Mouse (Mus musculus) embryonic facial prominence, embryonic 11.5 days (tissue): ENCODE results near the gene Palm. TPM values are rescaled to one million over a fixed set of nuclear protein-coding genes. Genes with fewer than 3 reads are reported as not detected.
A peak's percentile ranks its signal among the peaks of the same experiment; 100 is the strongest.

ENCODE experiments used
- ATAC-seq: fragments of 200-750 bp; cut with Nextera tagmentation; replicated peaks from 2 replicates; pipeline ENCODE4 v1.8.0; 2017; ENCODE audit warnings: low read depth; ENCODE audit not compliant: insufficient number of reproducible peaks, low FRiP score, low TSS enrichment
- DNase-seq: peaks from one replicate; pipeline ENCODE4 v3.0.0-alpha.2; 2015; ENCODE audit warnings: low spot score
- H3K27ac ChIP-seq: fragments of 300-500 bp; sonication (generic); replicated peaks from 2 replicates; pipeline ENCODE4 v1.5.1; 2014; ENCODE audit warnings: mild to moderate bottlenecking, low read depth, low read length, control low read depth
- H3K27me3 ChIP-seq: fragments of 300-500 bp; sonication (generic); 2 replicates; pipeline ENCODE4 v1.6.1; 2014; ENCODE audit warnings: mild to moderate bottlenecking, low read length, moderate library complexity, mixed read lengths; ENCODE audit not compliant: control insufficient read depth, insufficient read depth
- H3K36me3 ChIP-seq: fragments of 300-500 bp; sonication (generic); replicated peaks from 2 replicates; pipeline ENCODE4 v1.6.1; 2014; ENCODE audit warnings: low read depth, mild to moderate bottlenecking, low read length, moderate library complexity, mixed read lengths; ENCODE audit not compliant: control insufficient read depth, insufficient read depth
- H3K4me1 ChIP-seq: fragments of 300-500 bp; sonication (generic); 2 replicates; pipeline ENCODE4 v1.6.1; 2014; ENCODE audit warnings: low read length, mixed read lengths; ENCODE audit not compliant: control insufficient read depth, insufficient read depth
- H3K4me2 ChIP-seq: fragments of 300-500 bp; sonication (generic); 2 replicates; pipeline ENCODE4 v1.6.1; 2014; ENCODE audit warnings: low read depth, mild to moderate bottlenecking, control low read depth, low read length, moderate library complexity
- H3K4me3 ChIP-seq: fragments of 300-500 bp; sonication (generic); 2 replicates; pipeline ENCODE4 v1.5.1; 2014; ENCODE audit warnings: low read depth, low read length, control low read depth
- H3K9ac ChIP-seq: fragments of 300-500 bp; sonication (generic); replicated peaks from 2 replicates; pipeline ENCODE4 v1.6.1; 2014; ENCODE audit warnings: mild to moderate bottlenecking, control low read depth, low read length
- H3K9me3 ChIP-seq: fragments of 300-500 bp; sonication (generic); replicated peaks from 2 replicates; pipeline ENCODE4 v1.6.1; 2016; ENCODE audit warnings: mild to moderate bottlenecking, low read length, inconsistent platforms, mixed read lengths; ENCODE audit not compliant: control insufficient read depth
- WGBS: fragments of 180-500 bp; shearing (Covaris S2); extraction: QIAGEN DNeasy Blood & Tissue Kit; methylation state at CpG from one replicate; pipeline ENCODE4 v1.1.7; 2014; 5-methylcytosine and 5-hydroxymethylcytosine counted together
- polyA plus RNA-seq: library from polyadenylated mRNA; unstranded; fragments of >200 nt; fragmentation: Nextera tagmentation; extraction: Ambion mirVana; gene quantifications from 2 replicates; pipeline ENCODE4 v1.2.1, GENCODE M21; 2014

The Palm gene
- 85.7 and 102 TPM in 2 replicates for polyA plus RNA-seq

- peak within 1 kb of the TSS; percentile 90 for H3K4me2 ChIP-seq
- DNase-seq (peak; percentile 88), ATAC-seq (peak; percentile 53)
- no peaks in the 10 kb centered on the region for H3K36me3 ChIP-seq
- no peaks in the 10 kb centered on the region for H3K27me3 ChIP-seq
- H3K4me1 ChIP-seq, result peaks cover 6% of the 10 kb centered on the region
- no peaks in the 10 kb centered on the region for H3K9me3 ChIP-seq
- peak within 1 kb of the TSS; percentile 87 for H3K4me3 ChIP-seq
- peak within 1 kb of the TSS; percentile 75 for H3K27ac ChIP-seq
- 5% methylated on average over 50 of the region's 51 CpGs for WGBS
- H3K9ac ChIP-seq, result peak within 1 kb of the TSS; percentile 95
Observed at GRCm38 (mm10) chr10:79793051-79793737, at the start of gene Palm. Palm (plus strand) TSS chr10:79793572.

GRCm38 (mm10) chr10:79743650-79744365 is 49.6 kb upstream of the Palm start:
- 92% methylated on average over 15 of the region's 15 CpGs for WGBS
- peaks cover 30% of the 10 kb centered on the region for H3K36me3 ChIP-seq

GRCm38 (mm10) chr10:79745411-79745810 is 48.0 kb upstream of the Palm start:
- Histone ChIP-seq H3K4me2 (peak overlapping the region; percentile 42), H3K27me3 (no peaks in the 10 kb centered on the region), H3K4me1 (peaks cover 4% of the 10 kb centered on the region), H3K36me3 (peaks cover 15% of the 10 kb centered on the region), H3K9me3 (no peaks in the 10 kb centered on the region), H3K9ac (no peak overlapping the region), H3K27ac (no peak overlapping the region), H3K4me3 (peak overlapping the region; percentile 59)
- DNase-seq (no peak), ATAC-seq (no peak)
- 88% methylated on average over 3 of the region's 3 CpGs for WGBS

More at GRCm38 (mm10) chr10:79743650-79744365, 49.6 kb upstream of the Palm start:
- no peak overlapping the region for H3K27ac ChIP-seq
- no peak for DNase-seq
- no peak overlapping the region for H3K9ac ChIP-seq
- peaks cover 4% of the 10 kb centered on the region for H3K9me3 ChIP-seq
- no peak overlapping the region for H3K4me3 ChIP-seq
- ATAC-seq, result no peak
- H3K4me1 ChIP-seq, result peaks cover 4% of the 10 kb centered on the region
- no peaks in the 10 kb centered on the region for H3K27me3 ChIP-seq
- H3K4me2 ChIP-seq, result no peak overlapping the region

- Histone ChIP-seq H3K27ac (no peak within 1 kb of the TSS), H3K9me3 (no peaks in the 10 kb centered on the region), H3K4me1 (peaks cover 4% of the 10 kb centered on the region), H3K9ac (peak within 1 kb of the TSS; percentile 56), H3K4me3 (peak within 1 kb of the TSS; percentile 59), H3K36me3 (peaks cover 10% of the 10 kb centered on the region), H3K4me2 (peak within 1 kb of the TSS; percentile 42), H3K27me3 (no peaks in the 10 kb centered on the region)
- DNase-seq (peak; percentile 98), ATAC-seq (peak; percentile 92)
- 3% methylated on average over 38 of the region's 38 CpGs for WGBS
Observed at GRCm38 (mm10) chr10:79745898-79746773, 47.2 kb upstream of the Palm start, which contains the start of gene Polrmt. Polrmt (minus strand) TSS chr10:79746581.

- no peaks in the 10 kb centered on the region for H3K9me3 ChIP-seq
- H3K9ac ChIP-seq, result peak overlapping the region; percentile 53; the same call in 1 of the 2 replicates
- no peak for DNase-seq
- 26% methylated on average over 6 of the region's 6 CpGs for WGBS
- H3K4me3 ChIP-seq, result peak overlapping the region; percentile 59; the same call in 1 of the 2 replicates
- peak overlapping the region; percentile 32 for H3K4me2 ChIP-seq
- peaks cover 4% of the 10 kb centered on the region for H3K36me3 ChIP-seq
- no peak overlapping the region for H3K27ac ChIP-seq
- peaks cover 4% of the 10 kb centered on the region for H3K4me1 ChIP-seq
- no peaks in the 10 kb centered on the region for H3K27me3 ChIP-seq
- ATAC-seq, result peak; percentile 45
Observed at GRCm38 (mm10) chr10:79746774-79747151, 46.6 kb upstream of the Palm start.

GRCm38 (mm10) chr10:79748496-79748895 is 44.9 kb upstream of the Palm start:
- no peak overlapping the region for H3K4me2 ChIP-seq
- no peak overlapping the region for H3K9ac ChIP-seq
- H3K4me1 ChIP-seq, result peaks cover 4% of the 10 kb centered on the region
- no peaks in the 10 kb centered on the region for H3K27me3 ChIP-seq
- ATAC-seq (no peak), DNase-seq (no peak)
- 75% methylated on average over 6 of the region's 6 CpGs for WGBS
- no peaks in the 10 kb centered on the region for H3K36me3 ChIP-seq
- H3K27ac ChIP-seq, result no peak overlapping the region
- H3K4me3 ChIP-seq, result no peak overlapping the region
- H3K9me3 ChIP-seq, result no peaks in the 10 kb centered on the region

- Histone ChIP-seq H3K4me3 (peak within 1 kb of the TSS; percentile 19), H3K27me3 (no peaks in the 10 kb centered on the region), H3K4me2 (peak within 1 kb of the TSS; percentile 82), H3K36me3 (peaks cover 12% of the 10 kb centered on the region), H3K27ac (no peak within 1 kb of the TSS), H3K9me3 (no peaks in the 10 kb centered on the region), H3K9ac (peak within 1 kb of the TSS; percentile 33; the same call in 1 of the 2 replicates), H3K4me1 (no peaks in the 10 kb centered on the region; the same call in 1 of the 2 replicates)
- ATAC-seq (peak; percentile 83), DNase-seq (peak; percentile 79)
- WGBS, result 1% methylated on average over 36 of the region's 36 CpGs
Observed at GRCm38 (mm10) chr10:79754856-79755516, 38.4 kb upstream of the Palm start, which contains the start of gene Fgf22. Fgf22 (plus strand) TSS chr10:79755076.
